Mouse (Mus musculus): ENCODE data around the gene Olfr146. TPM values are rescaled to one million over a fixed set of nuclear protein-coding genes. Genes with fewer than 3 reads are reported as not detected.

The Olfr146 gene
- polyA plus RNA-seq (2014; fragmentation: Illumina TruSeq; extraction: RNeasy Lipid Tissue Mini Kit (QIAGEN cat#74804); ENCODE audit: low read depth, low replicate concordance) = not detected

DNA sequence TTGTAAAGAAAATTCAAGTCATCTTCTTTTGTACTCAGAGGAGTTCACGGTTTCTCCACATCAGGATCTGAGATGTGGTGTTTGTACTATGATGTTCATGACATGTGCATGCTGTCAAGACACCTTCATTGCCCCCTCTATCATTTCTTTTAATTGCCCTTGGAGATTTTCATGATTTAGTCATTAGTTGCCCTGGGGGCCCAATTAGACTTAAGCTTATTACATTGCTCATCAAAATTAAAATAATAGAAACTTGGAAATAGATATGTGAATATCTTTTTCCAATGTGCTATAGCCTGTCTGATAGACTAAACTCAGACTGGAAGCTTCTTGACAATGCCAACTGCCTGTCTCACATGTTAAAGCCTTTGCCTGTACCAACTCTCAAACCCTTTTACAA is at the start of gene Olfr146:
Gene Olfr146 (minus strand): TSS at position 101 of the 400 bp plus-strand sequence.

GRCm38 (mm10) chr9:39064851-39065250 is 41.7 kb upstream of the Olfr146 start, which contains the start of gene Olfr937:
Gene Olfr937 (minus strand): TSS chr9:39064951.

DNA sequence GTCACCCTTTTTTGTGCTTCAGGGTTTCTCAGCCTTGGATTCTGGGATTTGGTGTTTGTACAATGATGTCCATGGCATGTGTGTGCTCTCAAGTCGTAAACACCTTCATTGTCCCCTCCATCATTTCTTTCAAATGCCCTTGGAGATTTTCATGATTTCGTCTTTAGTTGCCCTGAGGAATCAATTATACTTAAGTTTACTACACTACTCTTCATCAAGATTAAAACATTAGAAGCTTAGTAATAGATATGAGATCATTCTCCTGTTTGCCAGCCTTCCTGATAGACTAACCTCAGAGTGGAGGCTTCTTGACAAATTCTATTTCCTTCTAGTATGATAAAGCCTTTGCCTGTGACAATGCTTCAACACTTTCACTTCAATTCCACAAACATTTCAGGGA is 23.6 kb downstream of the Olfr146 start, which contains the start of gene Olfr935:
Gene Olfr935 (minus strand): TSS at position 101 of the 400 bp plus-strand sequence.

GRCm38 (mm10) chr9:38988215-38988614 is 35.0 kb downstream of the Olfr146 start, which contains the start of gene Olfr934:
Gene Olfr934 (minus strand): TSS chr9:38988315.

GRCm38 (mm10) chr9:38972013-38972412 is 51.2 kb downstream of the Olfr146 start, which contains the start of gene Olfr933:
Gene Olfr933 (plus strand): TSS chr9:38972313.

Other genes with a start within 250 kb of the Olfr146 start
- gene Olfr922, start 208.8 kb downstream of the Olfr146 start, polyA plus RNA-seq (2014; fragmentation: Illumina TruSeq; extraction: RNeasy Lipid Tissue Mini Kit (QIAGEN cat#74804); ENCODE audit: low read depth, low replicate concordance) = not detected
- not detected for gene Olfr923, start 196.8 kb downstream of the Olfr146 start, polyA plus RNA-seq (2014; fragmentation: Illumina TruSeq; extraction: RNeasy Lipid Tissue Mini Kit (QIAGEN cat#74804); ENCODE audit: low read depth, low replicate concordance)
- not detected for gene Olfr924, start 178.9 kb downstream of the Olfr146 start, polyA plus RNA-seq (2014; fragmentation: Illumina TruSeq; extraction: RNeasy Lipid Tissue Mini Kit (QIAGEN cat#74804); ENCODE audit: low read depth, low replicate concordance)
- gene Olfr26, start 168.3 kb downstream of the Olfr146 start, polyA plus RNA-seq (2014; fragmentation: Illumina TruSeq; extraction: RNeasy Lipid Tissue Mini Kit (QIAGEN cat#74804); ENCODE audit: low read depth, low replicate concordance) = not detected
- gene Olfr926, start 146.3 kb downstream of the Olfr146 start, polyA plus RNA-seq (2014; fragmentation: Illumina TruSeq; extraction: RNeasy Lipid Tissue Mini Kit (QIAGEN cat#74804); ENCODE audit: low read depth, low replicate concordance) = not detected
- not detected for gene Olfr930, start 93.6 kb downstream of the Olfr146 start, polyA plus RNA-seq (2014; fragmentation: Illumina TruSeq; extraction: RNeasy Lipid Tissue Mini Kit (QIAGEN cat#74804); ENCODE audit: low read depth, low replicate concordance)
- not detected for gene Olfr933, start 51.1 kb downstream of the Olfr146 start, polyA plus RNA-seq (2014; fragmentation: Illumina TruSeq; extraction: RNeasy Lipid Tissue Mini Kit (QIAGEN cat#74804); ENCODE audit: low read depth, low replicate concordance)
- not detected for gene Olfr934, start 35.1 kb downstream of the Olfr146 start, polyA plus RNA-seq (2014; fragmentation: Illumina TruSeq; extraction: RNeasy Lipid Tissue Mini Kit (QIAGEN cat#74804); ENCODE audit: low read depth, low replicate concordance)
- not detected for gene Olfr935, start 23.7 kb downstream of the Olfr146 start, polyA plus RNA-seq (2014; fragmentation: Illumina TruSeq; extraction: RNeasy Lipid Tissue Mini Kit (QIAGEN cat#74804); ENCODE audit: low read depth, low replicate concordance)
- gene Olfr937, start 41.6 kb upstream of the Olfr146 start, polyA plus RNA-seq (2014; fragmentation: Illumina TruSeq; extraction: RNeasy Lipid Tissue Mini Kit (QIAGEN cat#74804); ENCODE audit: low read depth, low replicate concordance) = not detected
- not detected for gene Olfr938, start 55.5 kb upstream of the Olfr146 start, polyA plus RNA-seq (2014; fragmentation: Illumina TruSeq; extraction: RNeasy Lipid Tissue Mini Kit (QIAGEN cat#74804); ENCODE audit: low read depth, low replicate concordance)
- gene Olfr27, start 104.8 kb upstream of the Olfr146 start, polyA plus RNA-seq (2014; fragmentation: Illumina TruSeq; extraction: RNeasy Lipid Tissue Mini Kit (QIAGEN cat#74804); ENCODE audit: low read depth, low replicate concordance) = not detected
- gene Olfr943, start 142.9 kb upstream of the Olfr146 start, polyA plus RNA-seq (2014; fragmentation: Illumina TruSeq; extraction: RNeasy Lipid Tissue Mini Kit (QIAGEN cat#74804); ENCODE audit: low read depth, low replicate concordance) = not detected
- gene Olfr944, start 178.5 kb upstream of the Olfr146 start, polyA plus RNA-seq (2014; fragmentation: Illumina TruSeq; extraction: RNeasy Lipid Tissue Mini Kit (QIAGEN cat#74804); ENCODE audit: low read depth, low replicate concordance) = not detected
- gene Olfr1537, start 226.6 kb upstream of the Olfr146 start, polyA plus RNA-seq (2014; fragmentation: Illumina TruSeq; extraction: RNeasy Lipid Tissue Mini Kit (QIAGEN cat#74804); ENCODE audit: low read depth, low replicate concordance) = not detected